11 mouse cellular contexts compared by ENCODE assay signal in the genomic region with DNA sequence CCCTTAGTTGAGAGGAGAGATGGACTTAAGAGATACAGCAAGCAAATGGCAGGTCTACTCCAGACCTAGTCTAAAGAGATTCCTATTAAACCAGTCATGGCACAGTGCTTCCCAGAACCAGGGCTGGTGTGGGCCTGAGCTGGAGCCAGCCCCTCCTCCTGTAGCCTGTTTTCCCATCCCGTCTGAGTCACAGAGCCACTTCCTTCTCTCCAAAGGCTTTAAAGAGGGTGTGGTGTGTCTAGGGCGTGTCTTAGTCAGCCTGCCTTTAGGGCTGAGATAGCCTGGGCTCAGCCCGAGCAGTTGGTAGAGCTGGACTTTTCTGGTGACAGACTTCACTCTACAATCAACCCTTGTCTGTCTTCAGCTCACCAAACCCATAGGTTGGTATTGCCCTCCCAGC. TPM values are rescaled to one million over a fixed set of nuclear protein-coding genes. Genes with fewer than 3 reads are reported as not detected.
A peak's percentile ranks its signal among the peaks of the same experiment; 100 is the strongest.
DNase-seq lines count a peak whose midpoint lies in the region; ATAC-seq lines count a peak whose summit lies in the region.
"Had no signal": no experiment of that assay in that cellular context is flagged by ENCODE, and none has a peak within 500 bp of the region (broad histone marks: within the 10 kb centered on the region; RNA-seq: fewer than 3 reads in every experiment).

No protein-coding gene starts in this region.

- no peaks in the 10 kb centered on the region for H3K9me3 ChIP-seq in liver, embryonic 12.5 days (replicated peaks)
- H3K9me3 ChIP-seq in forebrain, embryonic 12.5 days: no peaks in the 10 kb centered on the region
- H3K9me3 ChIP-seq: embryonic facial prominence, embryonic 13.5 days; hindbrain, embryonic 15.5 days had no signal

- no peak overlapping the region for H3K4me2 ChIP-seq in liver, embryonic 12.5 days
- H3K4me2 ChIP-seq in forebrain, embryonic 12.5 days: no peak overlapping the region
- H3K4me2 ChIP-seq: embryonic facial prominence, embryonic 13.5 days; hindbrain, embryonic 15.5 days had no signal

- H3K36me3 ChIP-seq in liver, embryonic 12.5 days: peaks cover 37% of the 10 kb centered on the region
- H3K36me3 ChIP-seq in forebrain, embryonic 12.5 days (replicated peaks): peaks cover 84% of the 10 kb centered on the region

- DNase-seq in liver: no peak
- DNase-seq in Muller cell, postnatal 12 days (ENCODE audit: inconsistent ontology term): peak; percentile 48
- DNase-seq in heart, adult 8-10 months (ENCODE audit: low spot score): peak; percentile 48
- DNase-seq in cerebellum, postnatal 36 days: no peak
- DNase-seq in cerebellum, postnatal 10 days: no peak

- no peak overlapping the region for H3K9ac ChIP-seq in liver, embryonic 12.5 days
- no peak overlapping the region for H3K9ac ChIP-seq in forebrain, embryonic 12.5 days
- H3K9ac ChIP-seq: embryonic facial prominence, embryonic 13.5 days; hindbrain, embryonic 15.5 days had no signal

- H3K4me1 ChIP-seq in liver, embryonic 12.5 days: peaks cover 8% of the 10 kb centered on the region
- H3K4me1 ChIP-seq in forebrain, embryonic 12.5 days: no peaks in the 10 kb centered on the region
- H3K4me1 ChIP-seq: hindbrain, embryonic 15.5 days had no signal

- no peaks in the 10 kb centered on the region for H3K27me3 ChIP-seq in liver, embryonic 12.5 days (replicated peaks)
- H3K27me3 ChIP-seq in forebrain, embryonic 12.5 days: no peaks in the 10 kb centered on the region
- H3K27me3 ChIP-seq: embryonic facial prominence, embryonic 13.5 days; hindbrain, embryonic 15.5 days had no signal

- ATAC-seq in liver, embryonic 12.5 days: peak; percentile 46; the same call in 1 of the 2 replicates
- 0 out of 2 replicates have a peak, but pooled peaks have one; percentile 36 for ATAC-seq in monocyte, adult 5-6 weeks (replicated peaks; ENCODE audit: insufficient number of reproducible peaks, low FRiP score, low TSS enrichment, poor library complexity, severe bottlenecking)
- no peak for ATAC-seq in forebrain, embryonic 12.5 days (ENCODE audit: low FRiP score)

- 28% methylated on average over 3 of the region's 3 CpGs for WGBS in liver, embryonic 12.5 days (ENCODE audit: insufficient replicate concordance)
- WGBS in forebrain, embryonic 12.5 days: 83% methylated on average over 3 of the region's 3 CpGs

- H3K4me3 ChIP-seq in liver, embryonic 12.5 days: no peak overlapping the region
- H3K4me3 ChIP-seq in forebrain, embryonic 12.5 days (replicated peaks): no peak overlapping the region
- H3K4me3 ChIP-seq: embryonic facial prominence, embryonic 13.5 days; hindbrain, embryonic 15.5 days had no signal

- no peak overlapping the region for H3K27ac ChIP-seq in liver, embryonic 12.5 days
- no peak overlapping the region for H3K27ac ChIP-seq in forebrain, embryonic 12.5 days
- H3K27ac ChIP-seq: embryonic facial prominence, embryonic 13.5 days; hindbrain, embryonic 15.5 days; kidney, postnatal 0 days had no signal

RNA-seq across cellular contexts. Expression of gene Ipo9, which starts 36.6 kb away (rescaled TPM):
- polyA plus RNA-seq in liver, embryonic 12.5 days (2016; fragmentation: Nextera tagmentation; extraction: Ambion mirVana): 50.4 and 53.6 TPM in 2 replicates
- total RNA-seq in heart, adult 8-10 months (2022): 10 to 100 TPM; 27.1 to 34.0 (median 30.1) TPM
- total RNA-seq in monocyte, adult 5-6 weeks (2017): 21.4 to 32.9 TPM (median 21.8 TPM) in 3 replicates
- polyA plus RNA-seq in forebrain, embryonic 12.5 days (2016; fragmentation: Nextera tagmentation; extraction: Ambion mirVana): 198 and 214 TPM in 2 replicates

Comparison
In these comparisons a context has a peak if more than half of its experiments do, and no peak if none do; other contexts are left out.
1. DNase-seq: peak in Muller cell, postnatal 12 days (single experiment) and heart, adult 8-10 months (single experiment); none in liver (single experiment), cerebellum, postnatal 36 days (0 of 2) and cerebellum, postnatal 10 days (0 of 2).